ENCODE assay signal across 10 mouse cellular contexts in genomic region chr2:118511779-118512417, GRCm38 (mm10). TPM values are rescaled to one million over a fixed set of nuclear protein-coding genes. Genes with fewer than 3 reads are reported as not detected.
A peak's percentile ranks its signal among the peaks of the same experiment; 100 is the strongest.
DNase-seq lines count a peak whose midpoint lies in the region; ATAC-seq and TF ChIP-seq lines count a peak whose summit lies in the region.
"Had no signal": no experiment of that assay in that cellular context is flagged by ENCODE, and none has a peak within 500 bp of the region (broad histone marks: within the 10 kb centered on the region; RNA-seq: fewer than 3 reads in every experiment).

No protein-coding gene starts in this region.

- H3K9ac ChIP-seq in intestine, embryonic 14.5 days (ENCODE audit: low read length): no peak overlapping the region
- no peak overlapping the region for H3K9ac ChIP-seq in intestine, postnatal 0 days (ENCODE audit: low read depth, low read length)
- no peak overlapping the region for H3K9ac ChIP-seq in embryonic facial prominence, embryonic 13.5 days
- no peak overlapping the region for H3K9ac ChIP-seq in kidney, postnatal 0 days (ENCODE audit: low read depth, low read length)
- H3K9ac ChIP-seq: liver, embryonic 15.5 days had no signal

- no peaks in the 10 kb centered on the region for H3K9me3 ChIP-seq in intestine, embryonic 14.5 days (ENCODE audit: control insufficient read depth, low read length)
- no peaks in the 10 kb centered on the region for H3K9me3 ChIP-seq in intestine, postnatal 0 days (ENCODE audit: control insufficient read depth)
- H3K9me3 ChIP-seq in embryonic facial prominence, embryonic 13.5 days: no peaks in the 10 kb centered on the region
- no peaks in the 10 kb centered on the region for H3K9me3 ChIP-seq in kidney, postnatal 0 days (replicated peaks; ENCODE audit: low read length)
- H3K9me3 ChIP-seq: liver, embryonic 15.5 days had no signal

- DNase-seq in intestine, embryonic 14.5 days (ENCODE audit: low spot score): peak; percentile 48
- DNase-seq in NIH3T3 (ENCODE audit: low read depth): peak; percentile 23
- DNase-seq in kidney, postnatal 0 days (ENCODE audit: low spot score): peak; percentile 44
- DNase-seq in layer of hippocampus, postnatal 25 days (ENCODE audit: extremely low spot score in 1 of 2, low spot score in 1 of 2): no peak
- no peak for DNase-seq in spleen, adult 12 weeks (ENCODE audit: low spot score)
- DNase-seq in left cerebral cortex, adult 8-10 months (ENCODE audit: low spot score in 2 of 2): no peak
- DNase-seq: right cerebral cortex, postnatal 14 days had no signal

- no peaks in the 10 kb centered on the region for H3K36me3 ChIP-seq in intestine, embryonic 14.5 days (ENCODE audit: control insufficient read depth, insufficient read depth, low read length)
- H3K36me3 ChIP-seq in intestine, postnatal 0 days (ENCODE audit: control insufficient read depth, insufficient read depth): no peaks in the 10 kb centered on the region
- no peaks in the 10 kb centered on the region for H3K36me3 ChIP-seq in embryonic facial prominence, embryonic 13.5 days
- no peaks in the 10 kb centered on the region for H3K36me3 ChIP-seq in kidney, postnatal 0 days (ENCODE audit: insufficient read depth, low read length)
- H3K36me3 ChIP-seq: liver, embryonic 15.5 days had no signal

- ATAC-seq in intestine, embryonic 14.5 days (replicated peaks; ENCODE audit: low FRiP score, low TSS enrichment, low read depth): no peak
- no peak for ATAC-seq in intestine, postnatal 0 days
- no peak for ATAC-seq in embryonic facial prominence, embryonic 13.5 days (ENCODE audit: insufficient number of reproducible peaks, insufficient read depth, low FRiP score, low TSS enrichment, low read depth)
- ATAC-seq in kidney, postnatal 0 days (replicated peaks; ENCODE audit: low FRiP score, low read depth): no peak

- no peaks in the 10 kb centered on the region for H3K27me3 ChIP-seq in intestine, embryonic 14.5 days (replicated peaks; ENCODE audit: control insufficient read depth, insufficient read depth, low read length)
- H3K27me3 ChIP-seq in intestine, postnatal 0 days (replicated peaks; ENCODE audit: control insufficient read depth, insufficient read depth, low read length): no peaks in the 10 kb centered on the region
- no peaks in the 10 kb centered on the region for H3K27me3 ChIP-seq in embryonic facial prominence, embryonic 13.5 days
- no peaks in the 10 kb centered on the region for H3K27me3 ChIP-seq in kidney, postnatal 0 days (ENCODE audit: insufficient read depth, low read length)
- H3K27me3 ChIP-seq: liver, embryonic 15.5 days had no signal

- H3K27ac ChIP-seq in intestine, embryonic 14.5 days (ENCODE audit: low read depth): no peak overlapping the region
- no peak overlapping the region for H3K27ac ChIP-seq in intestine, postnatal 0 days (ENCODE audit: low read depth, low read length)
- H3K27ac ChIP-seq in embryonic facial prominence, embryonic 13.5 days: peak overlapping the region; percentile 39; the same call in 1 of the 2 replicates
- no peak overlapping the region; the same call in 1 of the 2 replicates for H3K27ac ChIP-seq in kidney, postnatal 0 days
- H3K27ac ChIP-seq: liver, embryonic 15.5 days had no signal

- no peak overlapping the region for H3K4me2 ChIP-seq in intestine, embryonic 14.5 days (ENCODE audit: low read length)
- no peak overlapping the region for H3K4me2 ChIP-seq in intestine, postnatal 0 days (replicated peaks; ENCODE audit: low read depth)
- no peak overlapping the region for H3K4me2 ChIP-seq in embryonic facial prominence, embryonic 13.5 days
- no peak overlapping the region for H3K4me2 ChIP-seq in kidney, postnatal 0 days (ENCODE audit: low read length)
- H3K4me2 ChIP-seq: liver, embryonic 15.5 days had no signal

- 53% methylated on average over 11 of the region's 11 CpGs for WGBS in intestine, embryonic 14.5 days
- 70% methylated on average over 11 of the region's 11 CpGs for WGBS in intestine, postnatal 0 days
- 47% methylated on average over 11 of the region's 11 CpGs for WGBS in embryonic facial prominence, embryonic 13.5 days
- WGBS in kidney, postnatal 0 days: 48% methylated on average over 11 of the region's 11 CpGs

- no peak overlapping the region for H3K4me3 ChIP-seq in intestine, embryonic 14.5 days (ENCODE audit: low read depth, low read length)
- H3K4me3 ChIP-seq in intestine, postnatal 0 days (ENCODE audit: low read depth, low read length): no peak overlapping the region
- H3K4me3 ChIP-seq in embryonic facial prominence, embryonic 13.5 days: no peak overlapping the region
- no peak overlapping the region for H3K4me3 ChIP-seq in kidney, postnatal 0 days (replicated peaks; ENCODE audit: low read depth, low read length)
- H3K4me3 ChIP-seq: liver, embryonic 15.5 days had no signal

- TF ChIP-seq CTCF in intestine, postnatal 0 days (IDR thresholded peaks at IDR 0.05; ENCODE audit: low read depth): no peak
- TF ChIP-seq CTCF in kidney, postnatal 0 days (IDR thresholded peaks at IDR 0.05; ENCODE audit: low read depth): no peak

- peaks cover 13% of the 10 kb centered on the region for H3K4me1 ChIP-seq in intestine, embryonic 14.5 days (replicated peaks; ENCODE audit: control insufficient read depth, insufficient read depth, low read length)
- H3K4me1 ChIP-seq in intestine, postnatal 0 days (replicated peaks; ENCODE audit: control insufficient read depth, insufficient read depth, low read length): no peaks in the 10 kb centered on the region; the same call in 1 of the 2 replicates
- peaks cover 27% of the 10 kb centered on the region for H3K4me1 ChIP-seq in embryonic facial prominence, embryonic 13.5 days
- peaks cover 24% of the 10 kb centered on the region for H3K4me1 ChIP-seq in kidney, postnatal 0 days (replicated peaks; ENCODE audit: insufficient read depth, low read length)

RNA-seq across cellular contexts. Expression of gene Srp14, which starts 32.4 kb away (rescaled TPM):
- 203 and 215 TPM in 2 replicates for polyA plus RNA-seq in intestine, embryonic 14.5 days (2014; fragmentation: Nextera tagmentation; extraction: Ambion mirVana)
- 164 and 168 TPM in 2 replicates for polyA plus RNA-seq in intestine, postnatal 0 days (2015; fragmentation: Nextera tagmentation; extraction: Ambion mirVana)
- polyA plus RNA-seq in embryonic facial prominence, embryonic 13.5 days (2015; fragmentation: Nextera tagmentation; extraction: Ambion mirVana): 275 TPM in 2 replicates
- polyA plus RNA-seq in kidney, postnatal 0 days (2015; fragmentation: Nextera tagmentation; extraction: Ambion mirVana): 237 and 255 TPM in 2 replicates
- 100 to 1,000 TPM; 163 to 201 TPM for total RNA-seq in layer of hippocampus, postnatal 25 days (2021)
- 100 to 1,000 TPM; 167 to 180 (median 175) TPM for total RNA-seq in left cerebral cortex, adult 8-10 months (2022)

RNA-seq across cellular contexts. Expression of gene Bmf, which starts 37.6 kb away (rescaled TPM):
- 4.9 and 5.0 TPM in 2 replicates for polyA plus RNA-seq in intestine, embryonic 14.5 days (2014; fragmentation: Nextera tagmentation; extraction: Ambion mirVana)
- 1.4 and 1.7 TPM in 2 replicates for polyA plus RNA-seq in intestine, postnatal 0 days (2015; fragmentation: Nextera tagmentation; extraction: Ambion mirVana)
- polyA plus RNA-seq in embryonic facial prominence, embryonic 13.5 days (2015; fragmentation: Nextera tagmentation; extraction: Ambion mirVana): 4.1 and 4.3 TPM in 2 replicates
- 4.2 and 5.3 TPM in 2 replicates for polyA plus RNA-seq in kidney, postnatal 0 days (2015; fragmentation: Nextera tagmentation; extraction: Ambion mirVana)
- total RNA-seq in layer of hippocampus, postnatal 25 days (2021): 1 to 10 TPM; 4.0 to 5.0 TPM
- total RNA-seq in left cerebral cortex, adult 8-10 months (2022): 1 to 10 TPM; 3.4 to 5.2 (median 4.7) TPM

Comparison
In these comparisons a context has a peak if more than half of its experiments do, and no peak if none do; other contexts are left out.
1. DNase-seq: peak in intestine, embryonic 14.5 days (single experiment), NIH3T3 (single experiment) and kidney, postnatal 0 days (single experiment); none in layer of hippocampus, postnatal 25 days (0 of 2), spleen, adult 12 weeks (single experiment) and left cerebral cortex, adult 8-10 months (0 of 2).